ENCODE assay signal across 9 mouse cellular contexts in the genomic region with DNA sequence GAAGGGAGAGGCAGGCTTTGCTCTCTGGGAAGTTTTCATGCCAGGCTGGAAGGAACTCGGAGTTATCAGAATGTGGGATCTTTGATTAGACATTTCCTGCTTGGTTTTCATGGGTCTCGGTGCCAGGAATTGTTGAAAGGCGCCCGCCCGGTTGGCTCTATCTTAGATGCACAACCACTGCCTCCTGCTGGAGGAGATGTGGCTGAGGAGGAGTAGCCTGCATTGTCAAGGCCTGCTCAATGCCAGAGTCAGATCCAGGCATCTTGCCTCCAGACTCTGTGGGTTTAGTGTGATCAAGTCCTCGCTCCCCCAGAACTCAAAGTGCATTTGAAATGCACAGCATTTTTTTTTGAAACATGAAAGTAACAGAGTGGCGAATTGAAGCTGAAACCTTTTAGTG.
DNase-seq lines count a peak whose midpoint lies in the region; ATAC-seq and TF ChIP-seq lines count a peak whose summit lies in the region.
"Had no signal": no experiment of that assay in that cellular context is flagged by ENCODE, and none has a peak within 500 bp of the region (broad histone marks: within the 10 kb centered on the region; RNA-seq: fewer than 3 reads in every experiment).

No protein-coding gene starts in this region.

- no peak overlapping the region for H3K27ac ChIP-seq in hindbrain, embryonic 10.5 days
- no peak overlapping the region for H3K27ac ChIP-seq in hindbrain, embryonic 12.5 days
- H3K27ac ChIP-seq in stomach, postnatal 0 days (replicated peaks) = no peak overlapping the region
- H3K27ac ChIP-seq: limb, embryonic 13.5 days had no signal

- peak; percentile 70 for TF ChIP-seq CTCF in stomach, postnatal 0 days (IDR thresholded peaks at IDR 0.05; ENCODE audit: low read depth)

- ATAC-seq in hindbrain, embryonic 12.5 days (ENCODE audit: low FRiP score) = no peak
- ATAC-seq in stomach, postnatal 0 days (ENCODE audit: low FRiP score, low TSS enrichment) = no peak

- H3K36me3 ChIP-seq in hindbrain, embryonic 10.5 days = no peaks in the 10 kb centered on the region
- no peaks in the 10 kb centered on the region for H3K36me3 ChIP-seq in hindbrain, embryonic 12.5 days
- no peaks in the 10 kb centered on the region for H3K36me3 ChIP-seq in stomach, postnatal 0 days (ENCODE audit: control insufficient read depth, insufficient read depth, low read length)

- no peak overlapping the region for H3K9ac ChIP-seq in hindbrain, embryonic 12.5 days
- H3K9ac ChIP-seq in stomach, postnatal 0 days (ENCODE audit: low read length) = no peak overlapping the region
- H3K9ac ChIP-seq: limb, embryonic 13.5 days had no signal

- no peak overlapping the region for H3K4me2 ChIP-seq in hindbrain, embryonic 12.5 days (replicated peaks)
- no peak overlapping the region for H3K4me2 ChIP-seq in stomach, postnatal 0 days (replicated peaks; ENCODE audit: low read depth)
- H3K4me2 ChIP-seq: limb, embryonic 13.5 days had no signal

- no peak for TF ChIP-seq EP300 in stomach, postnatal 0 days (optimal IDR thresholded peaks at IDR 0.05)

- 76% methylated on average over 7 of the region's 7 CpGs for WGBS in hindbrain, embryonic 10.5 days
- 71% methylated on average over 7 of the region's 7 CpGs for WGBS in hindbrain, embryonic 12.5 days
- 61% methylated on average over 7 of the region's 7 CpGs for WGBS in stomach, postnatal 0 days

- H3K9me3 ChIP-seq in hindbrain, embryonic 10.5 days = no peaks in the 10 kb centered on the region
- H3K9me3 ChIP-seq in hindbrain, embryonic 12.5 days (replicated peaks) = no peaks in the 10 kb centered on the region
- H3K9me3 ChIP-seq in stomach, postnatal 0 days (ENCODE audit: control insufficient read depth, low read length) = no peaks in the 10 kb centered on the region
- H3K9me3 ChIP-seq: limb, embryonic 13.5 days had no signal

- no peak overlapping the region for H3K4me3 ChIP-seq in hindbrain, embryonic 10.5 days
- no peak overlapping the region for H3K4me3 ChIP-seq in hindbrain, embryonic 12.5 days
- H3K4me3 ChIP-seq in stomach, postnatal 0 days (ENCODE audit: low read depth, low read length) = no peak overlapping the region
- H3K4me3 ChIP-seq: limb, embryonic 13.5 days had no signal

- no peaks in the 10 kb centered on the region for H3K27me3 ChIP-seq in hindbrain, embryonic 10.5 days (ENCODE audit: insufficient read depth, poor library complexity, severe bottlenecking)
- H3K27me3 ChIP-seq in hindbrain, embryonic 12.5 days = no peaks in the 10 kb centered on the region
- H3K27me3 ChIP-seq in stomach, postnatal 0 days (ENCODE audit: control insufficient read depth, insufficient read depth, low read length) = no peaks in the 10 kb centered on the region
- H3K27me3 ChIP-seq: limb, embryonic 13.5 days had no signal

- DNase-seq in hindbrain, embryonic 10.5 days (ENCODE audit: low spot score) = peak; percentile 14
- DNase-seq in 3134 (ENCODE audit: extremely low read depth, insufficient read length, low spot score) (peak; percentile 26), R1 (ENCODE audit: low read depth, low spot score) (peak; percentile 55)
- DNase-seq in induced T-regulatory cell, adult 2 months (ENCODE audit: low read depth) = peak; percentile 5
- DNase-seq in stomach, postnatal 0 days (ENCODE audit: low spot score) = peak; percentile 48
- no peak for DNase-seq in spleen, postnatal 10 days (ENCODE audit: low spot score in 2 of 2)
- no peak for DNase-seq in layer of hippocampus, postnatal 25 days (ENCODE audit: extremely low spot score in 1 of 2, low spot score in 1 of 2)

- H3K4me1 ChIP-seq in hindbrain, embryonic 10.5 days (replicated peaks) = no peaks in the 10 kb centered on the region
- H3K4me1 ChIP-seq in hindbrain, embryonic 12.5 days = no peaks in the 10 kb centered on the region
- H3K4me1 ChIP-seq in stomach, postnatal 0 days (replicated peaks; ENCODE audit: control insufficient read depth, insufficient read depth) = no peaks in the 10 kb centered on the region

Comparison
In these comparisons a context has a peak if more than half of its experiments do, and no peak if none do; other contexts are left out.
1. DNase-seq: peak in hindbrain, embryonic 10.5 days (single experiment), 3134 (single experiment), R1 (single experiment), induced T-regulatory cell, adult 2 months (single experiment) and stomach, postnatal 0 days (single experiment); none in spleen, postnatal 10 days (0 of 2) and layer of hippocampus, postnatal 25 days (0 of 2).